Mouse (Mus musculus): ENCODE measurements around the gene Ttc17. TPM values are rescaled to one million over a fixed set of nuclear protein-coding genes. Genes with fewer than 3 reads are reported as not detected.
"Not testable (repeated sequence)": the region's sequence is repeated elsewhere in the genome, so short reads cannot be mapped to it uniquely, and the experiment has no call there.

Gene Ttc17
- 10 to 100 TPM; 28.3 to 29.9 TPM for total RNA-seq (2021)
- long read RNA-seq, experiment 1, full-length matches to known transcripts = 8 of 24 reads
- long read RNA-seq, experiment 1, partial matches to known transcripts = 6 of 24 reads
- long read RNA-seq, experiment 1, other reads (novel, unspliced or antisense) = 10 of 24 reads
- long read RNA-seq, experiment 2, full-length matches to known transcripts = 3 of 5 reads
- long read RNA-seq, experiment 2, partial matches to known transcripts = 2 of 5 reads
- long read RNA-seq, experiment 2, other reads (novel, unspliced or antisense) = 0 of 5 reads

DNA sequence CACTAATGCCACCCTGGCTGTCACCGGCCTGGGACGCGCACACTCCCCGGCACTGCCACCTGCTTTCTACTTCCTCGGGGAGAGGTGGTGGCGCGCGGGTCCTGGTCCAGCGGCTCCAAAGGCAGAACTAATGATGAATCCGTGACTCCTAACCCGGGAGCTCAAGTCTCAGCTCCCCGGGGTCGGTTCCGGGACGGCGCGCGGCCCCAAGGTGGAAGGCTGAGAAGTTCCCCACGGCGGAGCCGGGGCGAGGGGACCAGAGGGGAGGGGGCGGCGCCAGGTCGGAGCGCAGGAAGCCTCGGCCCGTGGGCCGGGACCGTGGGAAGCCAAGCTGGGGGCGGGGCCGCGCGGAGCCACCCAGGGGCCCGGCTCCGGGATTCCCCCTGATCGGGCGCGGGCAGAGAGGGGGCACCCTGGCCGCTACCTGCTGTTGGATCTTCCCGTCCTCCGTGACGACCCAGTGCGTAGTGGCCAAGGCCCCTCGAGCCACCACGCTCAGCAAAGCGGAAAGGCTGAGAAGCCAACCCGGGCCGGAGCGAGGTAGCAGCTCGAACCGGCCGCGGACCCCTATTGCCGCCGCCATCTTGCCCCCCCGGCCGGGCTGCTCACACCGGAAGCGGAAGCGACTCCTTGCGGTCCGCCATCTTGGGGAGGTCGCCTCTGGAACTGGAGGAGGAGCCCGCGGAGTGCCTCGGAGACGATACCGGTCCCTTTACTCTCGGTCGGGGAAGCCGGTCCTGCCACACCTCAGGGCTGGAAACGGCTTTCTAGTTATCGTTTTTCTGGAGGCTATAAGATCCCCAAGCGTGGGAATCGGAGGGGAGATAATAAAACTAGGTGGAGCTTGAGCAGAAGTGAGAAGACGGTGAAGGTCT is at the start of gene Ttc17:
TSS of gene Ttc17 (minus strand) at position 607 of the 875 bp plus-strand sequence.
- peak; percentile 92 to 93 for DNase-seq

DNA sequence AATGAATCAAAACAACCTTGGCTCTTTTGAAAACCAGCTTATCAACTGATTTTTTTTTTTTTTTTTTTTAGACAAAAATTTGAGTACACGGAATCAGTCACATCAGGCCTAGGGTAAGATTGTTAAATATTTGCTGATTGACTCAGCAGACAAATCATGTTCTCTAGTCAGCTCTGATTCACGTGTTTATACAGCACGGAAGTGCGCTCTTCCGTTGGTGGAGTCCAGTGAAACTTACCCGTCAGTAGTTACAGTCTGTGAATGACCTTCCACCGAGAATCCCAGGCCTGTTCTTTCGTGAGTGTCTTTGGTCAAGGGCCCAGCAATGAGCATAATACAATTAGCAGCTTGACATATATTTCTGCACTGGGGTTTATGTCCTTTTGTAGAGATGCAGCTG is 43.2 kb upstream of the Ttc17 start:
- no peak for DNase-seq

DNA sequence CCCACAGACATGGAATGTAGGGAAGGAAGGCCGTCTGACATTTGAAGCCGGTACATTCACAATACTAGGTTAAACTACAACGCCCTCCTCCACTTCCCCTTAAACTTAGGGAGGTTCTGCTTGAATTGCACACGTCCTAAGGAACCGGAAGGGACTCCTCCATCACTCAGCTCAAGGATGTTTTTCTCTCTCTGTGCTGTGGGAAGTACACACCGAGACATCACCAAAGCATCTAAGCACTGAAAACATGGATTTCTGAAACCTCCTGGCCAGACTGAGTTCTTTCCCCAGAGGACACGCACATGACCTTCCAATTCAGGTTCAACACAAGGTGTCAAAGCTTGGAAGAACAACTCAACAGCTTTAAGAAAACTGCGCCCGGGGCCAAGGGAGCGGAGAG is 30.5 kb upstream of the Ttc17 start:
- peak; percentile 38 to 42 for DNase-seq

DNA sequence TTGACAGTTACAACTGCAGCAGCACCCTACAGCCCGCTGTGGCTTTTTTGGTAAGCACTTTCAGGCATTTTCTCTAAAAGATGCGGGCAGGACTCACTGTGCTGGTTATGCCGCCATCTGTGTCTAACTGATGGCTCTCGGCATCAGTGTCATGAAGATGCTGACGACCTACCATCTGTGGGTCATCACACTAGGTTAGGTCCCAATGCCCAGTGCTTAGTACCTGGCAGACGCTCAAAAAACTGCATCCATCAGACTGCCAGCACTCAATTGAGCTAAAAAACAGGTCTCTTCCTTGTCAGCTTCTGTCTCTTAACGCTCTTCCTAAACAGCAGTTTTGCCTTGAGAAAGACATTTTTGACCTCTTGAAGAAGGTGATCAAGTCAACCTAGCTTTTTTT is 29.0 kb upstream of the Ttc17 start:
- DNase-seq = no peak

DNA sequence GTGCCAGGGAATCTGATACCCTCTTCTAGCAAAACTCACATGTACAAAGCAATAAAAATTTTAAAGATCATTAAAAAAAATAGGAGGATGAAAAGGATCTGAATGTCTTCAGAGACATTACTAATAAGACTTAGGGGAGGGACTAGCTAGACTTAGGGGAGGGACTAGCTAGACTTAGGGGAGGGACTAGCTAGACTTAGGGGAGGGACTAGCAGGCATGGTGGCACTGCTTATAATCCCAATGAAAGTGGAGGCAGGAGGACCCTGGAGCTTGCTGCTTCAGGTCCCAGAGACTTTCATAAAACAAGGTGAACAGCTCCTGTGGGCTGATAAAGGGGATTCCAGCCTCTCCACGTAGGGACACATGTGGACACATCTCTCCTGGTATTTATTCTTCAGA is 28.3 kb upstream of the Ttc17 start:
- DNase-seq = no peak

DNA sequence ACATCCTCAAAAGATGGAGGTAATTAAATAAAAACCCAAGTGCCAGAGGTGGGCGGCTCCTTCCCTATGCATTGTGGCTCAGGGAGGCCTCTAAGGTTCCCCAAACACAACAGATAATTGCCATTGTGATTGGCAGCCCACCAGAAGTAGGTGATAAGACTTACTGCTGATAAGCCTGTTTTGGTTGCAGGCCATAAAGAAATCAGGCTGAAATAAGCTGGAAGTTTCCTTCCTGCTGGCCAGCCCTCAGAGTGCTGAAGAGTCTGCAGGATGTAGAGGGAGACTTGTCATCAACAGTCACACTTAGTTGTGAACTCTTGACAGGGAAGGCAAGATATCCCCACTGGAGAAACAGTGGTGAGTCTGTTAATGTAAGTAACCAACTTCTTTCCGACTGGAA is 25.7 kb upstream of the Ttc17 start:
- peak in 1 of 2 experiments; percentile 15 for DNase-seq

DNA sequence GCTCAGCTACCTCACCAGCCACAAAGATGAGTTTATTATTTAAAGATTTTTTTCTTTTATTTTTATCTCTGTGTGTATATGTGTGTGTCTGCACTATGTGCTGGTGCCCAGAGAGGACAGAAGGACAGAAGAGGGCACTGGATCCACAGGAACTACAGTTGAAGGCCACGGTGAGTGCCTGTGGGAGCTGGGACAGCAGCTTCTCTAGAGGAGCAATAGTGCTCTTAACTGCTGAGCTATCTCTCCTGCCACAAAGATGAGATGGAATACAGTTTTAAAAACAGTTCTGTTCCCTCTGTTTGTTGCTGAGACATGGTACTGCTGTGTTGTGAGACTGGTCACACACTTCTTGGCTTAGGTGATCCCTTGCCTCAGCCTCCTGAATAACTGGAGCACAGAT is 22.0 kb upstream of the Ttc17 start:
- DNase-seq = no peak

DNA sequence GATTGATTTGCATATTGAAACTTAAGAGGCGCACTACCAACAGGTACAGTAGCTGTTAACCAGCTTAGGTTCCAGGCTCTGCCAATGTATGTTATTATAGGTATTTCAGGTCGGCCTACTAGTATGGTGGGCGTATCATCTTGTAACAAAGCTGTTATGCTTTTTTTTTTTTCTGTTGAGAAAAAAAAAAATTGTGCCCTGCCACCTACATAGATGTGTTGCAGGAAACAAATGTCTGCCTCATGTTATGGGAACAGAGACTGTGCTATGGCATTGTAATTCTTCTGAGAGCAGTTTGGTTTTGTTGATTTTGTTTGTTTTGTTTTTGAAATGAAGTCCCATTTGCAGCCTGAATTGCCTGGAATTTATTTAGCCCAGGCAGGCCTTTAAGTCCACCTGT is 952 bp upstream of the Ttc17 start:
- DNase-seq = no peak

DNA sequence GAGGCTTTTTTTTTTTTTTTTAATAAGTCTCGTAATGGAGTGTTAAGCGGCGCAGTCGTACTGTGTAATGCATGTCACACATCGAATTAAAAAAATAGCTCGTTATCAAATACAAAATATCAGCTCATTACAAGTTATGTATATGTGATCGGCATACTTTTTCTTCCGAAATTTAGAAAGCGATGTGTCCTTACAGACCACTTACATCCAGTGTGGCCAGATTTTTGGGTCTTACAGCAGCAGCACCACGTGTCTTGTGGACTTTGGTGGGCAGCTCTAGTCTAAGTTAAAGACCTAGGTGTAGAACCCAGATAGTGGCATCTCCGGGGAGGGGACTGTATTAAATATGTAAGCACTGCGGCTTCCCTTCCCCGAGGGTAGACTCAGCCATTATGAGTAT is 532 bp upstream of the Ttc17 start:
- peak in 1 of 2 experiments; percentile 25 for DNase-seq

DNA sequence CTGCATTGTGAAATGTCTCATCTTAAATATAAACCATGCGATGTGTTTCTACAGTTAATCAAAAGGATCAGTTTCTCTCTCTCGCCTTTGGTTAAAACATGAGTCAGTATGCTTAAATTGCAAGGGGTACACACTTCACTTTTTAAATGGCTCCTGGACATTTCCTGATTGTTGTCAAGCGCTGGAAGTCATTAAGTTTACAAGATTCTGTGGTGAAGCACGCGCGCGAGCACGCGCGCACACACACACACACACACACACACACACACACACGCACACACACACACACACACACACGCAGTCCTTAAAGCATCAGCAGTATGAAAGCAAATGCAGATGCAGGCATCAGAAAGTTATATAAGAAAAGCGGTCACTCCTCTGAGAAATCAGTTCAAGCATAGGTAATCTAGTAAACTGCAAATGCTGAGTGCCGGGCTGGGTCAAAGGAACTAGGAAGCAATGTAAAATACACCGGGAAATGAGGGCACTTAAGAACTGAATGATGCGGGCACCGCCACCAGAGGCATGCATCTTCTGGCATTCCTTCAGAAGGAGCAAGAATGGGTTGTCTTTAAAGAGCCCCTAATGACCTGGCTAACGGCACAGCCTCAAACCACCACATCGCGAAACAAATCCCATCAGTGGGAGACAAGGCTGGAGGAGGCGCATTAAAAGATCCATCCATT is 949 bp downstream of the Ttc17 start:
- DNase-seq = no peak

DNA sequence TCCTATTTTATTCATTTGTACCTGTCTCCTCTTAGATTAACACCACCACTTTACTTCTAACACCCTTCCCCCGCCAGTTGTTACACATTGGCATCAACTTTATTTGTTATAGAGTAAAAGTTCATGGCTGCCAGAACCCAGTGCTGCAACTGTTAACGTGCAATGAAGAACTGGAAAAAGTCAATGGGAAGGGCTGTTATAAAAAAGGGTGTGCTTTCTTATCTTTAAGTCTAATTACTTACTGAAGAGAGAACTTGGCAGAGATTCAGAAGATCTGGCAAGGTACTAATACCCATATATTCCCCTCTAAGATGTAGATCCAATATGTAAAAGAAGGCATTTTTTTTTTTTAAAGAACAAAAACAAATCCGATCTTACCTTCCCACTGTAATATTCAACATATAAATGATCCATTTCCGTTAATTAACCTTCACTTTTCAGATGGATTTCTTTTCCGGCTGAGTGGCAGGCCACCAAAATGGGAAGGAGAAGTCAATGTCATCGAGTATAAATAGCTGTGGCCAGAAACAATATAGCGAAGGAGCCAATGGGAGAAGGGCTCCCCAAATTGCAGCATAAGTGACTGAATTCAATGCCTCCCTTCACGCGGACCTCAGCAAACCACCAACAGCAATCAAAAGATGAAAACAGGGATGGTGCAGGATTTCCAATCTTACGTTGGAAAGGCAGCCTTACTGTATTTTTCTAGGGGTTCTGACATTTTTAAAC is 1.8 kb downstream of the Ttc17 start:
- peak in 1 of 2 experiments; percentile 27 for DNase-seq

DNA sequence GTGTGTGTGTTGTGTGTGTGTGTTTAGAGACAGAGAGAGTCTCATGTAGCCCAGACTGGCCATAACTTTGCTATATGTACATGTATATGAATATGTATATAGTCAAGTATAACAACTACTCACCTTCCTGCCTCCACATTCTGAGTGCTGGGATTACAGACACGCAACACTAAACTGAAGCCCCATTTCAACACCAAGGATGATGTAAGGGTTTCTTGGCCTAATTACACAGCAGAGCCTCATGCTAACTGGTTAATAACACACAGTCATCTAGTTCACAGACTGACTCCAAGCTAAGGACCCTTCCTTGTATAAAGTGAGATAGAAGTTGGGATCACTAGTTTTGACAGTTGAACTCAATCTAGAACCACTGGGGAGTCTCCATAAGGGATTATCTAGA is 3.9 kb downstream of the Ttc17 start:
- DNase-seq = no peak

DNA sequence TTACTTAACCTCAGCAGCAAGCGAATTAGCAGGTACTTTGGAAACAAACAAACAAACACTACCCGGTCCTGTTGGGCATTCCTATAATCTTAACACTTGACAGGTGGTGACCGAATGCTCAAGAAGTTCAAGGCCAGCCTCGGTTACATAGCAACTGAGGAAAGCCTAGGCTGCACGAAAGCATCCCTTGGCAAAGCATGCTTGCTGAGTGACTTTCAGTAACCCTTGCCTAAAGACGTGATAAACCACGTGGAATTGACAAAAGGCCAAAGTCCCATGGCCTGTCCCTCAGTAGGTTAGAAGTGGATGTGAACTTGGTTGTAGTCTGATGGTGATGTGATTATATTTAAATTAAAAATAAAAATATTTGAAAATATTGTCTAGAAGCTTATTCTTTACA is 4.4 kb downstream of the Ttc17 start:
- no peak for DNase-seq

DNA sequence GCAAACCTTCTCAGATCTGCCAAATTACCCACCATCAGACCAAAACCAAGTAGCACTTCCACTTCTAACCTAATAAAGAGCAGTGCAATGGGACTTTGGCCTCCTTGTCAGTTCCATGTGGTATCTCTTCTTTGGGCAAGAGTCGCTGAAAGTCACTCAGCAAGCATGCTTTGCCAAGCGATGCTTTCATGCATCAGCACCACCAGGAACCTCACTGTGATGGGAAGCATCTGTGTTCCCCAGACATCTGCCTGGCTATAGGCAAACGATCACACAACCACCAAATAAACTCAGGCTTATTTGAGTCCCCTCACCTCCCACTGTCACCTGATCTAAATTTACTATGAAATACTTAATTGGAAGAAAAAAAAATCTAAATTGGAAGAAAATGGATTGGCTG is 5.5 kb downstream of the Ttc17 start:
- no peak for DNase-seq

DNA sequence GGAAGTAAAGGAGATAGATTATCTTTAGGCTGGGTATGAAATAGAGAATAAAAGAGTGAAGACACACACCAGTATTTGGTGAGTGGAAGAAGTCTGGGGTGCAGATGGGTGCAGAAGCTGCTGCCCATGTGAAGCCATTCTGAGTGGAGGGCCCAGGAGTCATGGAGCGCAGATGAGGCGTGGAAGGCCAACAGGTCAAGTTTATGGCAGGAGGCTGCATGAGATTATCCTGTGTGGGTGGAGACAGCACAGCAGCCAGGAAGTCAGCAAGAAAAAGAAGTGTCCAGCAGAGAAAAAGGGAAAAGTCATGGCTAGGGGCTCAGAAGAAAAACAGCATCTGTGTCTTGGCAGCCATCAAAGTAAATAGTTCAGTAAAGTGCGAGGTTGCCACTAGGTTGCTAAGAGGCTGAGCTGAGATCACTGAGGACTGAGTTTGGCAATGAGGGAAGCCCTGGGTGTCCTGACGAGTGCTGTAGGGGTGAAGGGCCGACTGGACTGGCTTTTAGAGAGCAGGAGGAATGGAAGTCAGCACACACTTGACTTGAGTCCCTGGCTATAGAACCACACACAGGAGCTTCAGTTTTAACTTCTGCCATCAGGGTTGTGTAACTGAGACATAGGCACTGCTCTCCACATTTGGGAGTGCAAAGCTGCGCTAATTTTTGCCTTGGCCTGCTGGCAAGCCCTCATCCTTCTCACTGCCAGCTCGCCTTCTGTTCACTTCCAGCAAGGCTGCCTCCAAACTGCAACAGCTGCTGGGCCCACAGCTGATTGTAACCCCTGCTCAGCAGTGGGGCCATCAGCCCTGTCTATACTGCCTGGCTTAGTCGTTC is 8.1 kb downstream of the Ttc17 start:
- peak; percentile 62 to 81 for DNase-seq

DNA sequence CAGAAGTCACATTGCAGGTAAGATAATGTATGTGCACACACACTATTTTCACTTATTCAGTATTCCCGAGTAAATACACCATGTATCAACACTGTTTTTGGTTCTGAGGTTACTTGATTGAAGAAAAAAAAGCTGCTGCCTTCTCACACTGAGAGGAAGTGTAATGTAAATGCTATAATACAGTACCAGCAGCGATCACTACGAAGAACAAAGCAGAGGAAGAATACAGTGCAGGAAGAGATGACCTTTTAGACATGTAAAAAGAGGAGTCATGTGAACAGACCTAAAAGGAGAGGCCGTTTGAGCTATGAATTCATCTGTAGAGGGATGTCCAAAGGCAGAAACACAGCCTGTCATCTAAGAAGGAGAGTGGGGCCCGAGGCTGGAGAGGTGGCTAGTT is 9.0 kb downstream of the Ttc17 start:
- DNase-seq = no peak

DNA sequence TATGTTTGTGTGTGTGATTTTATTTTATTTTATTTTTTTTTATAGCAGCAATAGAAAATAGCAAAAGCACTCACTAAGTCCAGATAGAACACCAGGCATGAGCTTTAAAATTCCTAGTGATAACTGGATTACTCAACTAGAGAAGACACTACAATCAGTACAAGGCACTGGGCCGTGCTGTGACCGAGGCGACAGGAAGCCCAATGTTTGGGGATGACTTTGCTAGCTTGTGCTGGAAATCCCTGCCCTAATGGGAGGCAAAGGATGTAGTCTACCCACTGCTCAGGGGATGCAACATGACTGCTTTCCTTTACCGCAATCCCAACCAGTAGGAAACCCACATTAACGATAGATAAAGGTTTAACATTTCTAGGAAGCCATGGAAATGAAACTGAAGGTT is 10.2 kb downstream of the Ttc17 start:
- no peak for DNase-seq

DNA sequence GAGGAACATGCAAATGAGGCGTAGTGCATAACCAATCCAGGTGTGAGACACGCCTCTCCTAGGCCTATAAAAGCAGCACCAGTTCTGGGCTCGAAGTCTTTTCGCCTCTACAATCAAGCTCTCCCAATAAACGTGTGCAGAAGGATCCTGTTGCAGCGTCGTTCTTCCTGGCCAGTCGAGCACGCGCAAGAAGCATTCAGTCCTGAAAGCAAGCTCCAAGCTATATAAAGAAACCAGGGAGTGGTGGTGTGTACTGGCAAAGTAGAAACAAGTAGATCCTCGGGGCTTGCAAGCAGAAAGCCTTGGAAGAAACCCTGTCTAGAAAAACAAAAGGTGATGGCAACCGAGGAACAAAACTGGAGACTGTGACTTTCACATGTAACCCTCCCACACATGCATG is 15.4 kb downstream of the Ttc17 start:
- DNase-seq = not testable (repeated sequence)

DNA sequence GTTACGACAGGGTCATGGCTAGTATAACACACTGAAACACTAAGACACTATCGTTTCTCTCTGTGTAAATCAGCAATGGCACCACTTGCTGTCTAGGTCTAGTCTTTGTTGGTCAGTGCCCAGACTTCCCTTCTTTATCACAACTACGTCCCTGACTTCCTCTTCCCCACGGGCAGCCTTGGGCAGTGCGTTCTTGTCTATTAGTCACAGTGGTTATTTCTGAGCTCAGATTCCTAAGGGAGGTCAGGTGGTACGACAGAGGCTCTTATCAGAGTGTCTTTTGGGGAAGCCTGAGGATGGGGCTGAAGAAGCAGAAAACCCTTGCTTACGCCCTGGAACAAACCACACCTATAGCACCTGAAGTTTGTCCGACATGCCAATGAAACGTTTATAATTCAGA is 17.5 kb downstream of the Ttc17 start:
- no peak for DNase-seq

DNA sequence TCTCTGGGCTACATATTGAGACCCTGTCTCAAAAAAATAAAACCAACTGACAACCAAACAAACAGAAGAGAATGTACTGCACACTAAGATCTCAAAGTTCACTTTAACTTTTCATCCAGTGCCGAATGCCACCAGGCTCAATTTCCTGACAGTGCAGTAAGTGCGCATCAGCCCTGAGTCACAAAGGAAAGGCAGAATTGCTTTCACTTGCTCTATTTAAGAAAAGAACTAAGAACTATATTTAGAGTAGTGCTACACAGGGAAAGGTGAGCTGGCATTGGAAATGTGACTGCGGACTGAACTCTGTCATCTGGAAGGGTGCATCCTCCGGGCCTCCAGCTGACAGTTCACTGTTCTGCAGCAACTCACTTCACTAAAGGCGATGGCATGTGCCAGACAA is 18.6 kb downstream of the Ttc17 start:
- DNase-seq = no peak

DNA sequence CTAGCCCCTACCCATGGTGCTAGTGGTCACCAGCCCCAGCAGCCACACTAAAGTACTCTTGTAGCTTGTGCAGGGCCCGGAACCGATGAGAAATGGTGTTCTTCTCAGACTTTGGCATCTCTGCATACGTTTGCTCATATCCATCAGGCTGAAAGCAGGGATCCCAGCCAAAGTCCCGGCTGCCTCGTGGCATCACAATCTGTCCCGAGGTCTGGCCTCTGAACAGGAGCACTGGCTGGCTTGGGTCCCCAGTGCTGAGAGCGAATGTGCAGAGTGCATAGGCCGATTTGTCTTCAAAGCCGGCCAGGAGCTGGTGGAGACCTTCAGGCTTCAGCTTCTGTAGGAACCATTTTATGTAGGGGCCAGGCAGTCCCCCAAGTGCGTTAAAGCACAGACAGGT is 22.0 kb downstream of the Ttc17 start:
- DNase-seq = not testable (repeated sequence)

Measured in heart, adult 18-20 months (tissue).